Mouse (Mus musculus): ENCODE results near the gene Psmc3. TPM values are rescaled to one million over a fixed set of nuclear protein-coding genes. Genes with fewer than 3 reads are reported as not detected.

The Psmc3 gene
- total and polyA plus RNA-seq, 3 experiments = 214 to 284 (median 257) TPM

GRCm38 (mm10) chr2:91008536-91008935 lies 45.3 kb upstream of the Psmc3 start:
- no peak for DNase-seq (ENCODE audit: extremely low read depth)
- Histone ChIP-seq H3K4me1 (ENCODE audit: control insufficient read depth in 1 of 2, insufficient read depth in 2 of 2) (peaks cover 0 to 7% of the 10 kb centered on the region in 2 experiments; a peak in 1 of 4 replicates), H3K27me3 (replicated peaks) (no peaks in the 10 kb centered on the region), H3K36me3 (replicated peaks in 1 of 2; ENCODE audit: control insufficient read depth in 1 of 2, insufficient read depth in 1 of 2, low read length in 1 of 2) (peaks cover 73 to 95% of the 10 kb centered on the region in 2 experiments), H3K4me2 (ENCODE audit: insufficient read depth, low read depth, poor library complexity, severe bottlenecking) (no peak overlapping the region), H3K4me3 (replicated peaks in 1 of 3; ENCODE audit: low read depth in 2 of 3, low read length in 2 of 3, poor library complexity in 1 of 3) (no peak overlapping the region), H3K27ac (ENCODE audit: insufficient read depth, low read depth) (no peak overlapping the region), H3K79me2 (replicated peaks; ENCODE audit: control insufficient read depth, extremely low read depth, insufficient read depth, poor library complexity, severe bottlenecking) (no peaks in the 10 kb centered on the region), H3K9me3 (replicated peaks; ENCODE audit: low read length) (no peaks in the 10 kb centered on the region), H3K9ac (ENCODE audit: insufficient read depth, low read depth) (no peak overlapping the region)
- dilution Hi-C loops (cut with MboI; ENCODE audit: extremely low pct_ligation_motif_present, extremely low pct_unique_long_range_greater_than_20kb, low sequenced_read_pairs) = no loop called here
- in situ Hi-C loops (cut with MboI; ENCODE audit: low pct_ligation_motif_present, low pct_unique_long_range_greater_than_20kb, low sequenced_read_pairs) = no loop called here
- no peak for TF ChIP-seq POLR2A (IDR thresholded peaks at IDR 0.05; ENCODE audit: low read depth, low read length)
- TF ChIP-seq TCF12 (IDR thresholded peaks at IDR 0.05; ENCODE audit: low read depth, low read length) = no peak
- TF ChIP-seq NRF1 (IDR thresholded peaks at IDR 0.05; ENCODE audit: low read depth, low read length) = no peak
- TF ChIP-seq MAFK (IDR thresholded peaks at IDR 0.05; ENCODE audit: insufficient replicate concordance, low read length) = no peak
- no peak for TF ChIP-seq E2F4 (IDR thresholded peaks at IDR 0.05; ENCODE audit: insufficient replicate concordance, low read depth, low read length)
- no peak for TF ChIP-seq GABPA (IDR thresholded peaks at IDR 0.05; ENCODE audit: insufficient replicate concordance, low read depth, low read length)
- TF ChIP-seq MEF2A (IDR thresholded peaks at IDR 0.05; ENCODE audit: borderline replicate concordance, low read depth, low read length) = no peak
- no peak for TF ChIP-seq ZC3H11A (IDR thresholded peaks at IDR 0.05; ENCODE audit: low read depth, low read length)
- TF ChIP-seq CHD1 (IDR thresholded peaks at IDR 0.05; ENCODE audit: low read depth, low read length) = no peak
- TF ChIP-seq JUND (conservative IDR thresholded peaks at IDR 0.05; ENCODE audit: low read depth, low read length) = no peak
- no peak for TF ChIP-seq PAX5 (IDR thresholded peaks at IDR 0.05; ENCODE audit: low read length)
- no peak for TF ChIP-seq HCFC1 (IDR thresholded peaks at IDR 0.05; ENCODE audit: low read depth, low read length)
- no peak for TF ChIP-seq CTCF (conservative IDR thresholded peaks at IDR 0.05 in 1 of 2, IDR thresholded peaks at IDR 0.05 in 1 of 2; ENCODE audit: low read depth in 2 of 2, low read length in 2 of 2)
- no peak for TF ChIP-seq MAX (IDR thresholded peaks at IDR 0.05; ENCODE audit: low read length)

GRCm38 (mm10) chr2:91013881-91014280 lies 39.9 kb upstream of the Psmc3 start:
- TF ChIP-seq JUND (conservative IDR thresholded peaks at IDR 0.05; ENCODE audit: low read depth, low read length) (no peak), CHD1 (IDR thresholded peaks at IDR 0.05; ENCODE audit: low read depth, low read length) (no peak), ZMIZ1 (IDR thresholded peaks at IDR 0.05; ENCODE audit: low read depth, low read length) (no peak), TBP (conservative IDR thresholded peaks at IDR 0.05; ENCODE audit: low read depth, low read length) (no peak), ETS1 (conservative IDR thresholded peaks at IDR 0.05; ENCODE audit: low read depth, low read length) (no peak), PAX5 (IDR thresholded peaks at IDR 0.05; ENCODE audit: low read length) (no peak)

More at GRCm38 (mm10) chr2:91013881-91014280, 39.9 kb upstream of the Psmc3 start:
- Histone ChIP-seq H3K79me2 (replicated peaks; ENCODE audit: control insufficient read depth, extremely low read depth, insufficient read depth, poor library complexity, severe bottlenecking) (no peaks in the 10 kb centered on the region), H3K4me2 (ENCODE audit: insufficient read depth, low read depth, poor library complexity, severe bottlenecking) (no peak overlapping the region), H3K9ac (ENCODE audit: insufficient read depth, low read depth) (no peak overlapping the region), H3K4me1 (ENCODE audit: control insufficient read depth in 1 of 2, insufficient read depth in 2 of 2) (peaks cover 0 to 18% of the 10 kb centered on the region in 2 experiments; a peak in 2 of 4 replicates), H3K27me3 (replicated peaks) (no peaks in the 10 kb centered on the region), H3K36me3 (replicated peaks in 1 of 2; ENCODE audit: control insufficient read depth in 1 of 2, insufficient read depth in 1 of 2, low read length in 1 of 2) (peaks cover 63 to 93% of the 10 kb centered on the region in 2 experiments), H3K27ac (ENCODE audit: insufficient read depth, low read depth) (no peak overlapping the region), H3K4me3 (replicated peaks in 1 of 3; ENCODE audit: low read depth in 2 of 3, low read length in 2 of 3, poor library complexity in 1 of 3) (no peak overlapping the region), H3K9me3 (replicated peaks; ENCODE audit: low read length) (no peaks in the 10 kb centered on the region)
- peak; percentile 27 for DNase-seq (ENCODE audit: extremely low read depth)
- dilution Hi-C loops (cut with MboI; ENCODE audit: extremely low pct_ligation_motif_present, extremely low pct_unique_long_range_greater_than_20kb, low sequenced_read_pairs) (no loop called here), in situ Hi-C loops (cut with MboI; ENCODE audit: low pct_ligation_motif_present, low pct_unique_long_range_greater_than_20kb, low sequenced_read_pairs) (no loop called here)

Data from CH12.LX (cell line).